Mouse (Mus musculus) left cerebral cortex, postnatal 14 days (tissue): ENCODE measurements at regions not wholly inside any gene's neighbourhood (a gene's known extent, or its start where the extent isn't known, plus 50 kb on each side); places are given as distances from the start of the nearest gene placed in this dataset.

Experiments used
- DNase-seq, 2 experiments: peaks; one replicate each; pipeline ENCODE4 v3.0.0; 2021 to 2022; ENCODE audit warnings: low spot score in 2 of 2, mixed read lengths in 1 of 2
- intact Hi-C: fragments of 180-260 bp; cut with DNase I; formaldehyde crosslinking; loops from one replicate; pipeline ENCODE4 v1.15.1; 2025

DNA sequence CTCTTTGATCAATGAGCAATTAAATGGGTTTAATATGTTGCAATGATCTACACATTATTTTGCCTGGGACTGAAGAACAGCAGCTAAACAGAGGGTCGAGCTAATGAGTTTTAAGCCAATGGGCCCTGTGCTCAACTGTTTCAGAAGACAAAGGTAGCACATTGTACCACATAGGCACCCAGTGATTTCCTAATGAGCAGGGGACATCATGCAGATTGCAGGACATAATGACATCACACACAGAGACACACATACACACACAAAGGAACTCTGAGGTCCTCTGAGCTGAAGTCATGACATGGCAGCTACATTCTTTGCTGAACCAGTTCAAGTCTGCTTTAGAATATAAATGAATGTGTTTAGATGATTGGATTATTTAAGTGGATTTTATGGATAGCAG lies 71.9 kb downstream of the Zfp330 start:
- intact Hi-C loops, result no loop called here
- DNase-seq, result no peak

GRCm38 (mm10) chr8:82700471-82700870 lies 73.5 kb downstream of the Zfp330 start:
- intact Hi-C loops, result no loop called here
- no peak for DNase-seq

- intact Hi-C loops, result no loop called here
These were observed 74.7 kb downstream of the Zfp330 start for GRCm38 (mm10) chr8:82699221-82699620.

GRCm38 (mm10) chr8:82698071-82698470 lies 75.9 kb downstream of the Zfp330 start:
- intact Hi-C loops, result no loop called here
- DNase-seq, result no peak

More at GRCm38 (mm10) chr8:82699221-82699620, 74.7 kb downstream of the Zfp330 start:
- DNase-seq, result no peak

- intact Hi-C loops, result no loop called here
- DNase-seq, result peak; percentile 5 to 6
These were observed 80.9 kb downstream of the Zfp330 start for GRCm38 (mm10) chr8:82693086-82693485.

DNA sequence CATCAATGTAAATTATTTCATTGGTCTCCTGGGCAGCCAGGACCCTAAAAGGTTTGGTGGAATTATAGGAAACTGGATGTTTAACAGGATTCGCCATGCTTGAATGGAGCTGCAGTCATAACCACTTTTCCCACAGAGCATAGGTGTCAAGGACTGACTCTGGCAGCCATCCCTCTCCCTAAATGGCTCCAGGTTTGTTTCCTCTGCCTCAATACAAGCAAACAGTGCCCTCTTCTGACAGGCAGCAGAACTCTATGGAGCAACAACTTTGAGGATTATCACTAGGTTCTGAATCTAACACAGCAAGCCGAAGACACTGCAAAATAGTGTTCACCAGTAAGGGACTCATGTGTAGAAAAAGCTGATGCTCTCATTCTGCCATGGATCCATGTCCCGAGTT lies 84.6 kb downstream of the Zfp330 start:
- intact Hi-C loops, result no loop called here
- peak; percentile 39 to 57 for DNase-seq

- intact Hi-C loops, result no loop called here
- no peak for DNase-seq
These were observed 88.0 kb downstream of the Zfp330 start for GRCm38 (mm10) chr8:82685966-82686365.

DNA sequence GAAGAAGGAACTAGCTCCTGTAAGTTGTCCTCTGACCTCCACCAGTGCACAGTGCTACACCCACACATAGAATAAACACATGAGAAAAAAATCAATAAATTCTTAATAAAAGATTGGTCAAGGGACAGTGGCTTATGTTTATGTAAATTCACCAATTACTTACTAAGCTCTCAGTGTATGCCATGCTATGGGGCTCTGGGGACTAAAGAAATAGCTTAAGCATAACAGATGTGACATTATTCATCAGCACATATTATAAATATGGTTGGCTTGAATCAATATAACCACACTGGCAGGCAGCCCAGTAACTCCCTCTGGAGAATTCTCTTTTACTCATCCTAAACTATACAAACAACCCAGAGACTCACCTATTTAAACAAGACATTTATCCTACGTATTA lies 95.2 kb downstream of the Zfp330 start:
- intact Hi-C loops, result no loop called here
- DNase-seq, result peak in 1 of 2 experiments; percentile 7

DNA sequence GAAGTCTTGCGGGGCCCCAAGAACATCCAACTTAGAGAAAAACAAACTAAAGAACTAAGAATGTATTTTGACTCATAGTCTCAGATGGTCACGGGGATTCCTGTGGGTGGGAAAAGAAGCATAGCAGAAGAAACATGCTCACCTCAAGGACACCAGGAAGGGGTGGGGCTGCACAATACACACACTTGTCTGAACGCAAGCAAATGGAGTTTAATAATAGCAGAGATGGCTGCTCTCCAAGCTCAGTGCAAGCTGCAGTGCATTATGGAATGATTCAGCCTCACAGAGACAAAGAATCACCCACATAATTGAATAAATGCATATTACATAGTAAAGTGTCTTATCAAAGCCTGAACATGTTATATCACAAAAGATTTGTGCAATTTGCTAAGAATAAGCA lies 96.2 kb downstream of the Zfp330 start:
- peak; percentile 3 to 4 for DNase-seq
- intact Hi-C loops, result no loop called here

DNA sequence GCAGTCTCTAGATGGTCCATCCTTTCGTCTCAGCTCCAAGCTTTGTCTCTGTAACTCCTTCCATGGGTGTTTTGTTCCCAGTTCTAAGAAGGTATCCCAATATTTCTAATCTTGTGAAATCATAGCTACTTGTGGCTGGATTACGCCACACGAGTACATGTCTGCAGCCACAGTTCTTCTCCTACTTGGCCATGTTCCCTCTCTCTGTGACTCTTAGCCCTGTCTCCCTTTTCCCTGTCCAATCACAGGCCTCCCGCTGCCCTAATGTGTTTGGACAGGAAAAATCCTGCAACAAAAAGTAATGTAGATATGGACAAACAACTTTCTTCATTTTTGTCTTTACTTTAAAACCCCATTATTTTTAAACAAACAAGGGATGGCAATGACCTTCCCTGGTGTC lies 104.7 kb downstream of the Zfp330 start:
- intact Hi-C loops, result no loop called here
- no peak for DNase-seq

DNA sequence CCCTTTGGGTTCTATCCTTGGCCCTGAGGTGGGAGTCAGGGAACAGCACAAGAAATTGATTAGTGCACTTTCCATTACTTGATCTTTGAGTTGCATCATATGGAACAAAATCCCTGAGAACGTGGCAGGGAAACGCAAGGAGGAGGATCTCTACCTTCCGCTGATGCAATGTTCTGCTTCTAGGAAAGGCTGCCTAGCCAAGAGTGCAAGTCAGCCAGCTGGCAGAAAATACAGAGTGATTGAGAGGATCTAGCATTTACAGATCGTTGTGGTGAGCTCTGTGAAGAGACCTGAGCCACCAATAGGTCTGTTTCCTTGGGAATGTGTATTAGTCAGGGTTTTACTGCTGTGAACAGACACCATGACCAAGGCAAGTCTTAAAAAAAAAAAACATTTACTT lies 108.8 kb downstream of the Zfp330 start:
- intact Hi-C loops, result no loop called here

GRCm38 (mm10) chr8:82640502-82640901 lies 133.5 kb downstream of the Zfp330 start:
- intact Hi-C loops, result no loop called here
- DNase-seq, result no peak

More for the DNA sequence above, 108.8 kb downstream of the Zfp330 start:
- no peak for DNase-seq

- no peak for DNase-seq
- intact Hi-C loops, result no loop called here
These were observed 143.5 kb downstream of the Zfp330 start for GRCm38 (mm10) chr8:82630486-82630885.

DNA sequence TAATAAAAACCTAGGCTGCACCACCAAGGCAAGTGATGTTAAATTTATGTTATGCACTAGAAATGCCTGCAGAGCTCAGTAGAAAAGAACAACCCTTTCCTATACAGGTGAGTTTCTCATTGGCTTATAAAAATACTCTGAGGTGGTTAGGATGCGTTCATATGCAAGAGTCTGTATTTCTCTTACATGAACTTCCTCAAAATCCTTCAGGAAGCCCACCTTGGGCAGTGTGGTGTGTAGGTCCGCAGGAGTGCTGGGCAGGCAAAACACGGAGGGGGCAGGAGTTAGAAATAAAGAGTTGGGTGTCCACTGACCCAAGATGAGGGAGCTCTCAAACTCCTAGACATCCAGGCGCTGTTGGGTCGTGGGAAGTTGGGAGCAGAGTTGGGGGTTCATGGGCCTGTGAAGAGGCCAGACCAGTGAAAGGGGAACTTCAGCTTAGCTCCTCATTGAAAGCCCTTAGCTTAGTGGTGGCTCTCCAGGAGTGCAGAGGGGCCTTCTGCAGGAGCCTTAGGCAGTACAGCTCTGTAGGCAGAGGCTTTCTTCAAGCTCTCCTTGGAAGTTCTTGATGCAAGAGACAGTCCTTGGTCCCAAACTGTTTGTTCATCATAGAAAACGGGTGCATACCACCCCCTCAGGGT lies 150.0 kb downstream of the Zfp330 start:
- DNase-seq, result no peak
- intact Hi-C loops, result no loop called here

DNA sequence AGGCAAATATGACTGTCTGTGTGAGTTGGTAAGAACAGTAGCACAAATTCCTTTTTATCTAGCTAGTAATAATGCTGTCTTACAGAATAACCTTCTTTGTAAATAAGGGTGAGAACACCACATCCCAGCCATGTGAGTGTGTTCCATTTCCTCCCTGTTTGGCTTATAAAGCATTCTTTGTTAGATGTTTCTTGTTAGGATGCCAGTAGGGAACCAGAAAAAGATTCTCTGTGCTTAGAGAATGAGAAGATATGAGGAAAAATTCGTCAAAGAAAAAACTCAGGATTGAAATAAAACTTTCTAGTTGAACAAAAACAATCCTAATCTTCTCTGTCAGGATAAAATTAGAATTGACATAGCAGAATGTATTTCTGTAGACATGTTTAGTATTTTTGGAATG lies 155.3 kb downstream of the Zfp330 start:
- intact Hi-C loops, result no loop called here
- DNase-seq, result no peak

- no peak for DNase-seq
- intact Hi-C loops, result no loop called here
These were observed 172.4 kb downstream of the Zfp330 start for GRCm38 (mm10) chr8:82601556-82601955.

GRCm38 (mm10) chr8:82573434-82573833 lies 170.4 kb upstream of the Il15 start:
- intact Hi-C loops, result no loop called here

GRCm38 (mm10) chr8:82538121-82538520 lies 135.1 kb upstream of the Il15 start:
- no peak for DNase-seq
- intact Hi-C loops, result no loop called here

More at GRCm38 (mm10) chr8:82573434-82573833, 170.4 kb upstream of the Il15 start:
- DNase-seq, result no peak

- DNase-seq, result no peak
- intact Hi-C loops, result no loop called here
These were observed 126.1 kb upstream of the Il15 start for GRCm38 (mm10) chr8:82529153-82529552.

- DNase-seq, result no peak
- intact Hi-C loops, result no loop called here
These were observed 120.8 kb upstream of the Il15 start for GRCm38 (mm10) chr8:82523866-82524265.

- intact Hi-C loops, result no loop called here
- DNase-seq, result no peak
These were observed 95.5 kb upstream of the Il15 start for GRCm38 (mm10) chr8:82498496-82498895.

DNA sequence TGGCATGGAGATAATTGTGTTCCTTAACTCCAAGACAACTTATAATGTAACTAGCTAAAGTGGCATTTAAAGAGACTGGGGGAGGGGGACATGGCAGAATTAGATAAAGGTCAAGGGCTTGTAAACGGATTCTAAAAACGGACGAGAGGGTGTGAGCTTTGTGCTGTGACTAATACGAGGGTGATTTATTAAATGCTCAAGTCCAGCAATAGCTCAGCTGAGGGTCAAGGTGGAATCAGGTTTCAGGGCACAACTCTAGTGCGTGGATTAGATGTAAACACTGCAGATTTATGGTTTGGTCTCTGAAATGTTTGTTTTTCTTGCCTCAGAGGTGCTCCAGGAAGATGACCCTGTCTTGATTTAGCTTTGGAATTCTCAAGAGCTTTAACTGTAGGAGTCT lies 74.8 kb upstream of the Il15 start:
- intact Hi-C loops, result no loop called here
- no peak for DNase-seq
